Mouse (Mus musculus): ENCODE data around the gene D430042O09Rik.

Gene D430042O09Rik

GRCm38 (mm10) chr7:125883232-125883631 lies 175.5 kb downstream of the D430042O09Rik start:
- no peak for DNase-seq

- no peak for DNase-seq
Observed at GRCm38 (mm10) chr7:125886116-125886680, 178.5 kb downstream of the D430042O09Rik start.

GRCm38 (mm10) chr7:125887124-125887523 lies 179.4 kb downstream of the D430042O09Rik start:
- no peak for DNase-seq

- no peak for DNase-seq
Observed at GRCm38 (mm10) chr7:125887761-125888160, 180.1 kb downstream of the D430042O09Rik start.

- no peak for DNase-seq
Observed at GRCm38 (mm10) chr7:125888373-125888772, 180.7 kb downstream of the D430042O09Rik start.

GRCm38 (mm10) chr7:125893621-125894020 lies 185.9 kb downstream of the D430042O09Rik start:
- no peak for DNase-seq

- no peak for DNase-seq
Observed at GRCm38 (mm10) chr7:125897059-125897458, 189.4 kb downstream of the D430042O09Rik start.

GRCm38 (mm10) chr7:125899036-125899435 lies 191.3 kb downstream of the D430042O09Rik start:
- DNase-seq, result no peak

GRCm38 (mm10) chr7:125899916-125900315 lies 192.2 kb downstream of the D430042O09Rik start:
- no peak for DNase-seq

GRCm38 (mm10) chr7:125900386-125901161 lies 192.9 kb downstream of the D430042O09Rik start:
- no peak for DNase-seq

- no peak for DNase-seq
Observed at GRCm38 (mm10) chr7:125920801-125921200, 213.1 kb downstream of the D430042O09Rik start.

- no peak for DNase-seq
Observed at GRCm38 (mm10) chr7:125924044-125924443, 216.4 kb downstream of the D430042O09Rik start.
